Mouse (Mus musculus) midbrain, embryonic 14.5 days (tissue): ENCODE data around the gene 4930455H04Rik. TPM values are rescaled to one million over a fixed set of nuclear protein-coding genes. Genes with fewer than 3 reads are reported as not detected.

Source experiments
- ATAC-seq: fragments of 200-750 bp; cut with Nextera tagmentation; 2 replicates; pipeline ENCODE4 v1.8.0; 2017; ENCODE audit warnings: moderate number of reproducible peaks, moderate library complexity; ENCODE audit not compliant: low FRiP score, low TSS enrichment
- DNase-seq: peaks from one replicate; pipeline ENCODE4 v3.0.0-alpha.2; 2015
- H3K27ac ChIP-seq: fragments of 300-500 bp; sonication (generic); replicated peaks from 2 replicates; pipeline ENCODE4 v1.5.1; 2014; ENCODE audit warnings: mild to moderate bottlenecking, low read depth, low read length, moderate library complexity
- H3K27me3 ChIP-seq: fragments of 300-500 bp; sonication (generic); 2 replicates; pipeline ENCODE4 v1.6.1; 2014; ENCODE audit warnings: low read length, control low read depth, mixed read lengths; ENCODE audit not compliant: control insufficient read depth, insufficient read depth
- H3K36me3 ChIP-seq: fragments of 300-500 bp; sonication (generic); 2 replicates; pipeline ENCODE4 v1.6.1; 2014; ENCODE audit warnings: low read length, control low read depth; ENCODE audit not compliant: control insufficient read depth, insufficient read depth
- H3K4me1 ChIP-seq: fragments of 300-500 bp; sonication (generic); 2 replicates; pipeline ENCODE4 v1.6.1; 2014; ENCODE audit warnings: mild to moderate bottlenecking, antibody characterized with exemption, low read length, control low read depth; ENCODE audit not compliant: control insufficient read depth, insufficient read depth
- H3K4me2 ChIP-seq: fragments of 300-500 bp; sonication (generic); 2 replicates; pipeline ENCODE4 v1.6.1; 2014; ENCODE audit warnings: mild to moderate bottlenecking, low read length, moderate library complexity
- H3K4me3 ChIP-seq: fragments of 300-500 bp; sonication (generic); replicated peaks from 2 replicates; pipeline ENCODE4 v1.5.1; 2014; ENCODE audit warnings: low read depth, low read length
- H3K9ac ChIP-seq: fragments of 300-500 bp; sonication (generic); replicated peaks from 2 replicates; pipeline ENCODE4 v1.6.1; 2014; ENCODE audit warnings: mild to moderate bottlenecking, low read length, moderate library complexity
- H3K9me3 ChIP-seq: fragments of 300-500 bp; sonication (generic); 2 replicates; pipeline ENCODE4 v1.6.1; 2016; ENCODE audit warnings: low read length, control low read depth, mixed read lengths; ENCODE audit not compliant: control insufficient read depth
- WGBS: fragments of 180-500 bp; shearing (Covaris S2); extraction: QIAGEN DNeasy Blood & Tissue Kit; methylation state at CpG from one replicate; pipeline ENCODE4 v1.1.7; 2014; 5-methylcytosine and 5-hydroxymethylcytosine counted together
- polyA plus RNA-seq: library from polyadenylated mRNA; unstranded; fragments of >200 nt; fragmentation: Nextera tagmentation; extraction: Ambion mirVana; gene quantifications from 2 replicates; pipeline ENCODE4 v1.2.1, GENCODE M21; 2014

4930455H04Rik gene
- polyA plus RNA-seq, 1 experiment from 2014 or later: not detected

- H3K9me3 ChIP-seq: 0 out of 2 replicates have a peak, but pooled peaks cover 5% of the 10 kb centered on the region
- no peak overlapping the region for H3K27ac ChIP-seq
- ATAC-seq (no peak), DNase-seq (no peak)
- no peaks in the 10 kb centered on the region for H3K36me3 ChIP-seq
- no peaks in the 10 kb centered on the region for H3K27me3 ChIP-seq
- no peak overlapping the region for H3K4me3 ChIP-seq
- H3K4me2 ChIP-seq: no peak overlapping the region
- 80% methylated on average over 9 of the region's 9 CpGs for WGBS
- peaks cover 23% of the 10 kb centered on the region for H3K4me1 ChIP-seq
- no peak overlapping the region for H3K9ac ChIP-seq
Measured at GRCm38 (mm10) chr3:116981811-116982575, 13.9 kb downstream of the 4930455H04Rik start.

DNA sequence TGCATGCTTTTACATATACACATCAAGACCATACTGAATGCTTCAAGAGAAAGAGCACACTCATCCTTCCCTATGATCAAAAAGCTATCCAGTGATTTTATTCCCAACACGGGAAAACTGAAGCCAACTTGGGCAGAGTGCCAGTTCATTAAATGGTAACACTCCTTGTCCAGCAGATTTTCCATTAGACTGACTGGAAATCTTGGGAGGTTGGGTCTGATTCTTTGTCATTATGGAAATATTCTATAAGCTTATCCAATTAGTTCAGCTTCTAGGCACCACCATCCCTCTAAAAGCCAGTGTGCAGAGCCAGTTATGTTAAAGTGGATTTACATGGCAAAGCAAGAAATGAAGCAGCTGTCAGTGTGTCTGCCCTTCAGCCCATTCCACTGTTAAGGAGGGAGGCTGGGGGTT lies 17.0 kb downstream of the 4930455H04Rik start:
- 2% methylated on average over 1 of the region's 1 CpGs for WGBS
- H3K27ac ChIP-seq: peak overlapping the region; percentile 62
- H3K27me3 ChIP-seq: no peaks in the 10 kb centered on the region
- DNase-seq: peak; percentile 85
- no peak overlapping the region for H3K9ac ChIP-seq
- H3K36me3 ChIP-seq: no peaks in the 10 kb centered on the region
- H3K4me2 ChIP-seq: no peak overlapping the region
- peaks cover 23% of the 10 kb centered on the region for H3K4me1 ChIP-seq
- peak; percentile 90 for ATAC-seq
- no peak overlapping the region for H3K4me3 ChIP-seq
- no peaks in the 10 kb centered on the region for H3K9me3 ChIP-seq

- ATAC-seq: peak; percentile 32; the same call in 1 of the 2 replicates
- Histone ChIP-seq H3K4me3 (no peak overlapping the region), H3K9me3 (no peaks in the 10 kb centered on the region), H3K27me3 (no peaks in the 10 kb centered on the region), H3K9ac (no peak overlapping the region), H3K36me3 (no peaks in the 10 kb centered on the region), H3K4me1 (peaks cover 23% of the 10 kb centered on the region), H3K27ac (peak overlapping the region; percentile 62), H3K4me2 (0 out of 2 replicates have a peak overlapping the region, but pooled peaks have one; percentile 1)
- no peak for DNase-seq
- WGBS: 36% methylated on average over 1 of the region's 1 CpGs
Measured at GRCm38 (mm10) chr3:116985741-116986140, 17.7 kb downstream of the 4930455H04Rik start.

DNA sequence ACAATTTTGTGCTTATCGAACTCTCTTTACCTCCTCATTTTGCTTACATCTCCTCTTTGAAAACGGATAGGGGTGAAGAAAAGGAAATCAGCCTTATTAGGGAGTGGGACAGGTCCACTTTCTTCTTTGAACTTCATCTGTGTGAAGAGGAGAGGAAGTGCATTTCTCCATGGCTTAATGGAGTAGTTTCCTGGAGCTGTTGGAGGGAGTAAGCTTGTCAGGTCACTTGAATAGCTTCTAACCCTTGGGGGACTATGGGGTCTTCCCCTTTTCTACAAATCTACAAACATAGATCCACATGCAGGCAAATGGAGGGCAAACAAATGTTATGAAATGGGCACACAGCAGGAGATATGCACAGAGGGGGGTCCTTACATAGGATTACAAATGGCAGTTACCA lies 18.4 kb downstream of the 4930455H04Rik start:
- Histone ChIP-seq H3K27ac (0 out of 2 replicates have a peak overlapping the region, but pooled peaks have one; percentile 14), H3K36me3 (no peaks in the 10 kb centered on the region), H3K9ac (no peak overlapping the region), H3K9me3 (no peaks in the 10 kb centered on the region), H3K4me3 (no peak overlapping the region), H3K4me2 (no peak overlapping the region), H3K27me3 (no peaks in the 10 kb centered on the region), H3K4me1 (peaks cover 23% of the 10 kb centered on the region)
- WGBS: 68% methylated on average over 2 of the region's 2 CpGs
- no peak for ATAC-seq
- DNase-seq: no peak

- Histone ChIP-seq H3K4me2 (no peak overlapping the region), H3K36me3 (no peaks in the 10 kb centered on the region), H3K9ac (no peak overlapping the region), H3K4me3 (no peak overlapping the region), H3K9me3 (no peaks in the 10 kb centered on the region), H3K27ac (no peak overlapping the region), H3K4me1 (peaks cover 23% of the 10 kb centered on the region), H3K27me3 (no peaks in the 10 kb centered on the region)
- 93% methylated on average over 3 of the region's 3 CpGs for WGBS
- ATAC-seq (no peak), DNase-seq (no peak)
Measured at GRCm38 (mm10) chr3:116988221-116988620, 20.2 kb downstream of the 4930455H04Rik start.

- no peak overlapping the region for H3K27ac ChIP-seq
- no peaks in the 10 kb centered on the region for H3K9me3 ChIP-seq
- ATAC-seq (no peak), DNase-seq (no peak)
- H3K4me1 ChIP-seq: peaks cover 5% of the 10 kb centered on the region; the same call in 1 of the 2 replicates
- 92% methylated on average over 2 of the region's 2 CpGs for WGBS
- H3K4me2 ChIP-seq: no peak overlapping the region
- no peak overlapping the region for H3K4me3 ChIP-seq
- no peaks in the 10 kb centered on the region for H3K36me3 ChIP-seq
- no peaks in the 10 kb centered on the region for H3K27me3 ChIP-seq
- H3K9ac ChIP-seq: no peak overlapping the region
Measured at GRCm38 (mm10) chr3:116991180-116991579, 23.1 kb downstream of the 4930455H04Rik start.

DNA sequence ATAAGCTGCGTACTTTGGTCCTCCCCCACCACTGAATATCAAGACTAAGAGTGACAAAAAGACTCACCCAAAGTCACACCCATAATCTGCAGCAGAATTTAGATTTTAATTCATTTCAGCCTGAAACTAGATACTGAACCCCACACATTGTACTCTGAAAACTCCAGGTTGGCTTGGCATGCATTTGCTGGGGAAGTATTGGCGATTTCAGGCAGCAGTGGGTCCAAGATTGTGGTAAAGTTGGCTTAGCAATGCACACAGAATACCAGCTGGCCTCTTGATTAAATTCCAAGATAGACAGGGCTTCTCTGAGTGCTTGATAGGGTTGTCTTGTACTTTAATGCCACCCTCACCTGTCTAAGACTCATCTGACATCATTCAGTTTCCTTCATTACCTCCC lies 24.9 kb downstream of the 4930455H04Rik start:
- DNase-seq: no peak
- no peak overlapping the region for H3K4me3 ChIP-seq
- no peaks in the 10 kb centered on the region for H3K4me1 ChIP-seq
- WGBS: 80% methylated on average over 2 of the region's 2 CpGs
- no peaks in the 10 kb centered on the region for H3K27me3 ChIP-seq
- H3K9ac ChIP-seq: no peak overlapping the region
- no peaks in the 10 kb centered on the region for H3K36me3 ChIP-seq
- ATAC-seq: no peak
- no peak overlapping the region for H3K4me2 ChIP-seq
- no peak overlapping the region for H3K27ac ChIP-seq
- no peaks in the 10 kb centered on the region for H3K9me3 ChIP-seq

DNA sequence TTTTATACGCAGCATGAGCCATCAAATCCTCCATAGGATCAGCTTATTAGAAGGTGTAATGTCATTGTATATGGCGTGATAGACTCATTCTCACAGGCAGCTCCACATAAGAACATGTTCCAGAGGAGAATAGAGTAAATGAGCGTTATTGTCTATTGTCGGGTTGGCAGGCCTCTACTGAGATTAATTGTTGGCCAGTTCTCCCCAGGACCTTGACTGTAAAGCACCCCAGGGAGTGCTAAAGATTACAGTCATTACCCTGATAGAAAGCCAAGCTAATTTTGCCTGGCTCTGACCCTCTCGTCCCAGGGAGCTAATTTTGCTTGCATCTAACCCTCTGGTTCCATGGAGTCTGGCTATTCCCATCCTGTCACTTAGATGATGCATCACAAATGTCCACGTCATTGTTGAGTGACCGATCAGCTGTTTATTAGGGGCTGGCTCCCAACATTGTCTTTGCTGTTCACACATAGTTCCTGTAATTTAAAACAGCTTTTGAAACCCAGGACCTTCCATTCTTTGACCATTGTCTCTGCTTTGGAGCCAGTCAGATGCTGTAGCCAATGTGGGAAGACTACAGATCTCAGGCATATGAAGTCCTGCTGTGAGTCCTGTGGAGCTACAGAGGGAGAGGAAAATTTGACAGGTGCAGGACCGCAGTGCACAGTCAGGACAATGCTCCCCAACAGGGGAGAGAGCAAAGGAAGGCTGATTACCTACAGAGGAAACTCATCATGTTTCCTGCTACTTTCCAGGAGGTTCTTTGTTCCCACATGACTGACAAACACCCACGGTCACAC lies 33.8 kb downstream of the 4930455H04Rik start:
- Histone ChIP-seq H3K9me3 (no peaks in the 10 kb centered on the region), H3K36me3 (no peaks in the 10 kb centered on the region), H3K27ac (no peak overlapping the region), H3K4me2 (no peak overlapping the region), H3K4me1 (peaks cover 8% of the 10 kb centered on the region; the same call in 1 of the 2 replicates), H3K4me3 (no peak overlapping the region), H3K27me3 (no peaks in the 10 kb centered on the region), H3K9ac (no peak overlapping the region)
- ATAC-seq (no peak), DNase-seq (peak; percentile 19)
- 26% methylated on average over 9 of the region's 9 CpGs for WGBS
